In the genomic region with DNA sequence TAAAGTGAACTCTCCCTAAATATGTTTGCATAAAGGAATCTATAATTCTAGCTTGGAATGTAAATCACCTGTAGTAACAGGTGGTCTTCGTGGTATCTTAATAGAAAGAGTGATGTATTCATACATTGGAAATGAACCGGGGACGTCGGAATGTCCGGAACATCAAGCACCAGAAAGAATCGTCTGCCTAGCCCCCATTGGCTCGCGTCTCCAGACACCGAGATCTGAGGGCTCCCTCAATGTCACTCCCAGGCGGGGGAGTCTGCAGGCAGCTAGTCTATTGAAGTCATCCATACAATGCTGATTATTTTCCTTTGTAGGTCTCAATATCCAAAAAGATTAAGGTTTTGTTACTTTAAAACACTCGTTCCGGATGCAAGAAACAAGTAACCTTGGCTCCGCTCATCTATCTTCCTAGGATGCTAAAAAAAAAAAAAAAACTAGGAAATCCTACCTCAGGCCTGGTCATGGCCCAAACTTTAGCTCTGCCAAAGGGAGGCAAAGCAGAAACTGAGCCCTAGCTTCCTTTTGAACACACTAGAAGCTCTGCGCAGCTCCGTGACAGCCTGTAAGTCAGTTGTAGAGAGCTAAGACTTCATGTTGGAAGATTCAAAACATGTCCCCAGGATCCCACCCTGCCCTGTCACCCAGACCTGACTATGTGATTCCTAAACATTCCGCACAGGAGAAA, we compare ENCODE assay signal across 7 mouse cellular contexts. TPM values are rescaled to one million over a fixed set of nuclear protein-coding genes. Genes with fewer than 3 reads are reported as not detected.
DNase-seq lines count a peak whose midpoint lies in the region; ATAC-seq and TF ChIP-seq lines count a peak whose summit lies in the region.

No protein-coding gene starts in this region.

- WGBS in lung, embryonic 15.5 days, result 28% methylated on average over 16 of the region's 16 CpGs
- WGBS in embryonic facial prominence, embryonic 10.5 days, result 17% methylated on average over 16 of the region's 16 CpGs
- WGBS in liver, embryonic 15.5 days (ENCODE audit: insufficient replicate concordance), result 21% methylated on average over 16 of the region's 16 CpGs

- peak; percentile 53; the same call in 1 of the 2 replicates for ATAC-seq in lung, embryonic 15.5 days (ENCODE audit: borderline replicate concordance, extremely low read depth, low FRiP score, low TSS enrichment)
- ATAC-seq in liver, embryonic 15.5 days (ENCODE audit: insufficient read depth), result no peak
- no peak for ATAC-seq in granulocyte monocyte progenitor cell, adult 5-6 weeks (replicated peaks; ENCODE audit: poor library complexity, severe bottlenecking)

- no peak for TF ChIP-seq POLR2A in testis, adult 2 months (IDR thresholded peaks at IDR 0.05; ENCODE audit: control insufficient read depth, low read depth, low read length)

- H3K4me1 ChIP-seq in lung, embryonic 15.5 days, result peaks cover 24% of the 10 kb centered on the region
- H3K4me1 ChIP-seq in embryonic facial prominence, embryonic 10.5 days, result peaks cover 38% of the 10 kb centered on the region
- no peaks in the 10 kb centered on the region for H3K4me1 ChIP-seq in liver, embryonic 15.5 days (replicated peaks)
- peaks cover 8% of the 10 kb centered on the region for H3K4me1 ChIP-seq in testis, adult 2 months (ENCODE audit: control insufficient read depth, insufficient read depth, low read length)

- H3K9ac ChIP-seq in lung, embryonic 15.5 days, result peak overlapping the region; percentile 50
- H3K9ac ChIP-seq in liver, embryonic 15.5 days, result no peak overlapping the region

- peak overlapping the region; percentile 81 for H3K4me2 ChIP-seq in lung, embryonic 15.5 days
- peak overlapping the region; percentile 60 for H3K4me2 ChIP-seq in liver, embryonic 15.5 days

- DNase-seq in lung, postnatal 4 days, result no peak
- peak; percentile 65 for DNase-seq in embryonic facial prominence, embryonic 10.5 days (ENCODE audit: low spot score)
- DNase-seq in heart, postnatal 14 days, result peak; percentile 34 to 42

- no peak for TF ChIP-seq CTCF in testis, adult 2 months (IDR thresholded peaks at IDR 0.05; ENCODE audit: control insufficient read depth, insufficient read depth, insufficient replicate concordance, low read depth, low read length)

- no peaks in the 10 kb centered on the region for H3K27me3 ChIP-seq in lung, embryonic 15.5 days
- H3K27me3 ChIP-seq in embryonic facial prominence, embryonic 10.5 days (replicated peaks; ENCODE audit: low read depth, poor library complexity, severe bottlenecking), result peaks cover 7% of the 10 kb centered on the region; the same call in 1 of the 2 replicates
- H3K27me3 ChIP-seq in liver, embryonic 15.5 days, result peaks cover 40% of the 10 kb centered on the region
- H3K27me3 ChIP-seq in testis, adult 2 months (ENCODE audit: control insufficient read depth, insufficient read depth, low read length), result no peaks in the 10 kb centered on the region; the same call in 1 of the 2 replicates

- no peaks in the 10 kb centered on the region for H3K36me3 ChIP-seq in lung, embryonic 15.5 days
- H3K36me3 ChIP-seq in embryonic facial prominence, embryonic 10.5 days (replicated peaks), result no peaks in the 10 kb centered on the region
- no peaks in the 10 kb centered on the region for H3K36me3 ChIP-seq in liver, embryonic 15.5 days (replicated peaks)
- H3K36me3 ChIP-seq in testis, adult 2 months (ENCODE audit: control insufficient read depth, insufficient read depth, low read length), result no peaks in the 10 kb centered on the region

- peak overlapping the region; percentile 44 for H3K4me3 ChIP-seq in lung, embryonic 15.5 days
- peak overlapping the region; percentile 61 for H3K4me3 ChIP-seq in embryonic facial prominence, embryonic 10.5 days
- peak overlapping the region; percentile 46 for H3K4me3 ChIP-seq in liver, embryonic 15.5 days (replicated peaks)
- peak overlapping the region; percentile 70 for H3K4me3 ChIP-seq in testis, adult 2 months (ENCODE audit: control insufficient read depth, low read depth, low read length)

- intact Hi-C loops in heart, postnatal 14 days (cut with DNase I), result loop anchor here (2.0 kb wide), 1 partner anchor 55 kb away; no protein-coding TSS in a partner anchor

- H3K27ac ChIP-seq in lung, embryonic 15.5 days, result peak overlapping the region; percentile 83; the same call in 1 of the 2 replicates
- peak overlapping the region; percentile 92 for H3K27ac ChIP-seq in embryonic facial prominence, embryonic 10.5 days (replicated peaks)
- no peak overlapping the region for H3K27ac ChIP-seq in liver, embryonic 15.5 days (replicated peaks)
- peak overlapping the region; percentile 90 for H3K27ac ChIP-seq in testis, adult 2 months (ENCODE audit: control insufficient read depth, insufficient read depth, low read depth, low read length)

- H3K9me3 ChIP-seq in lung, embryonic 15.5 days, result no peaks in the 10 kb centered on the region
- no peaks in the 10 kb centered on the region for H3K9me3 ChIP-seq in embryonic facial prominence, embryonic 10.5 days
- H3K9me3 ChIP-seq in liver, embryonic 15.5 days (replicated peaks), result no peaks in the 10 kb centered on the region

RNA-seq across cellular contexts. Expression of gene Qk, which starts 16.3 kb away (rescaled TPM):
- 28.5 and 33.3 TPM in 2 replicates for polyA plus RNA-seq in lung, embryonic 15.5 days (2015; fragmentation: Nextera tagmentation; extraction: Ambion mirVana)
- 33.3 and 33.5 TPM in 2 replicates for polyA plus RNA-seq in embryonic facial prominence, embryonic 10.5 days (2016; fragmentation: Nextera tagmentation; extraction: Ambion mirVana)
- 100 to 1,000 TPM; 417 to 428 TPM for total RNA-seq in heart, postnatal 14 days (2021)
- 6.4 and 7.1 TPM in 2 replicates for polyA plus RNA-seq in liver, embryonic 15.5 days (2015; fragmentation: Nextera tagmentation; extraction: Ambion mirVana)
- polyA plus RNA-seq in testis, adult 2 months (2012; rRNA removed), result 173 and 197 TPM in 2 replicates
- total RNA-seq in granulocyte monocyte progenitor cell, adult 5-6 weeks (2014; fragmentation: Nextera tagmentation), result 80.7 and 106 TPM in 2 replicates
- total RNA-seq in granulocyte monocyte progenitor cell, adult 5-6 weeks (2017), result 66.6 and 76.5 TPM in 2 replicates

Comparison
In these comparisons a context has a peak if more than half of its experiments do, and no peak if none do; other contexts are left out.
1. DNase-seq: peak in embryonic facial prominence, embryonic 10.5 days (single experiment) and heart, postnatal 14 days (2 of 2); none in lung, postnatal 4 days (0 of 2).
2. Peak in every context shown above with its lines, with median percentiles within 50 percentile points of each other: H3K4me3 ChIP-seq.